Mouse (Mus musculus) lung, embryonic 16.5 days (tissue): ENCODE data around the gene Dnhd1. TPM values are rescaled to one million over a fixed set of nuclear protein-coding genes. Genes with fewer than 3 reads are reported as not detected.

Experiments
- ATAC-seq: fragments of 200-750 bp; cut with Nextera tagmentation; 2 replicates; pipeline ENCODE4 v1.8.0; 2017; ENCODE audit warnings: low read depth, mild to moderate bottlenecking, moderate library complexity
- H3K27ac ChIP-seq: fragments of 300-500 bp; sonication (generic); 2 replicates; pipeline ENCODE4 v1.5.1; 2014; ENCODE audit warnings: mild to moderate bottlenecking, control low read depth, low read length
- H3K27me3 ChIP-seq: fragments of 300-500 bp; sonication (generic); 2 replicates; pipeline ENCODE4 v1.6.1; 2014; ENCODE audit warnings: low read depth, low read length, mixed read lengths; ENCODE audit not compliant: control insufficient read depth, insufficient read depth
- H3K36me3 ChIP-seq: fragments of 300-500 bp; sonication (generic); 2 replicates; pipeline ENCODE4 v1.6.1; 2014; ENCODE audit warnings: low read length; ENCODE audit not compliant: control insufficient read depth, insufficient read depth
- H3K4me1 ChIP-seq: fragments of 300-500 bp; sonication (generic); replicated peaks from 2 replicates; pipeline ENCODE4 v1.6.1; 2014; ENCODE audit warnings: low read length, mixed read lengths; ENCODE audit not compliant: control insufficient read depth, insufficient read depth
- H3K4me2 ChIP-seq: fragments of 300-500 bp; sonication (generic); 2 replicates; pipeline ENCODE4 v1.6.1; 2014; ENCODE audit warnings: low read depth, low read length, control low read depth
- H3K4me3 ChIP-seq: fragments of 300-500 bp; sonication (generic); 2 replicates; pipeline ENCODE4 v1.5.1; 2014; ENCODE audit warnings: mild to moderate bottlenecking, low read length, control low read depth
- H3K9ac ChIP-seq: fragments of 300-500 bp; sonication (generic); 2 replicates; pipeline ENCODE4 v1.6.1; 2014; ENCODE audit warnings: low read length, control low read depth
- H3K9me3 ChIP-seq: fragments of 300-500 bp; sonication (generic); 2 replicates; pipeline ENCODE4 v1.6.1; 2016; ENCODE audit warnings: low read length; ENCODE audit not compliant: control insufficient read depth
- WGBS: fragments of 180-500 bp; shearing (Covaris S2); extraction: QIAGEN DNeasy Blood & Tissue Kit; methylation state at CpG from one replicate; pipeline ENCODE4 v1.1.7; 2014; 5-methylcytosine and 5-hydroxymethylcytosine counted together
- polyA plus RNA-seq: library from polyadenylated mRNA; unstranded; fragments of >200 nt; fragmentation: Nextera tagmentation; extraction: Ambion mirVana; gene quantifications from 2 replicates; pipeline ENCODE4 v1.2.1, GENCODE M21; 2015

Dnhd1 gene
- polyA plus RNA-seq, 1 experiment from 2014 or later: 0.55 TPM

GRCm38 (mm10) chr7:105762517-105763270 is 112.1 kb downstream of the Dnhd1 start:
- Histone ChIP-seq H3K36me3 (peaks cover 47% of the 10 kb centered on the region), H3K4me2 (peak overlapping the region; percentile 40), H3K4me1 (peaks cover 4% of the 10 kb centered on the region; the same call in 1 of the 2 replicates), H3K27me3 (no peaks in the 10 kb centered on the region), H3K4me3 (peak overlapping the region; percentile 16; the same call in 1 of the 2 replicates), H3K9ac (no peak overlapping the region), H3K27ac (no peak overlapping the region), H3K9me3 (no peaks in the 10 kb centered on the region)
- ATAC-seq: peak; percentile 18; the same call in 1 of the 2 replicates
- 55% methylated on average over 55 of the region's 55 CpGs for whole genome bisulfite sequencing

GRCm38 (mm10) chr7:105764331-105764730 is 113.7 kb downstream of the Dnhd1 start:
- no peak overlapping the region for H3K9ac ChIP-seq
- WGBS: 91% methylated on average over 11 of the region's 11 CpGs
- no peak overlapping the region for H3K27ac ChIP-seq
- peaks cover 42% of the 10 kb centered on the region for H3K36me3 ChIP-seq
- no peaks in the 10 kb centered on the region for H3K27me3 ChIP-seq
- H3K4me3 ChIP-seq: no peak overlapping the region
- no peak for ATAC-seq
- H3K9me3 ChIP-seq: no peaks in the 10 kb centered on the region
- H3K4me2 ChIP-seq: no peak overlapping the region
- H3K4me1 ChIP-seq: peaks cover 6% of the 10 kb centered on the region; the same call in 1 of the 2 replicates

GRCm38 (mm10) chr7:105767729-105768165 is 117.1 kb downstream of the Dnhd1 start:
- peak; percentile 61 for ATAC-seq
- no peaks in the 10 kb centered on the region for H3K9me3 ChIP-seq
- peaks cover 41% of the 10 kb centered on the region for H3K36me3 ChIP-seq
- 13% methylated on average over 6 of the region's 6 CpGs for WGBS
- H3K4me1 ChIP-seq: peaks cover 8% of the 10 kb centered on the region; the same call in 1 of the 2 replicates
- no peak overlapping the region for H3K4me2 ChIP-seq
- H3K4me3 ChIP-seq: no peak overlapping the region
- H3K9ac ChIP-seq: peak overlapping the region; percentile 30; the same call in 1 of the 2 replicates
- H3K27ac ChIP-seq: peak overlapping the region; percentile 50
- no peaks in the 10 kb centered on the region for H3K27me3 ChIP-seq

- ATAC-seq: no peak
- Histone ChIP-seq H3K36me3 (peaks cover 27% of the 10 kb centered on the region), H3K9me3 (no peaks in the 10 kb centered on the region), H3K4me2 (no peak overlapping the region), H3K27ac (no peak overlapping the region), H3K9ac (no peak overlapping the region), H3K27me3 (no peaks in the 10 kb centered on the region), H3K4me3 (no peak overlapping the region), H3K4me1 (peaks cover 24% of the 10 kb centered on the region)
- 80% methylated on average over 3 of the region's 3 CpGs for WGBS
Observed at GRCm38 (mm10) chr7:105769959-105770358, 119.3 kb downstream of the Dnhd1 start.

Other genes with a start within 250 kb of the Dnhd1 start
- not detected in 2 replicates for gene Cnga4, start 246.3 kb upstream of the Dnhd1 start, polyA plus RNA-seq
- gene Cckbr, start 225.1 kb upstream of the Dnhd1 start, polyA plus RNA-seq: 0.26 and 0.60 TPM in 2 replicates
- gene Cavin3, start 168.5 kb upstream of the Dnhd1 start, polyA plus RNA-seq: 90.2 and 97.1 TPM in 2 replicates
- gene Smpd1, start 96.5 kb upstream of the Dnhd1 start, polyA plus RNA-seq: 47.8 and 50.3 TPM in 2 replicates
- gene Apbb1, start 69.2 kb upstream of the Dnhd1 start, polyA plus RNA-seq: 46.3 and 48.0 TPM in 2 replicates
- 1.0 and 4.6 TPM in 2 replicates for gene Hpx, start 50.7 kb upstream of the Dnhd1 start, polyA plus RNA-seq
- 61.8 and 67.0 TPM in 2 replicates for gene Trim3, start 17.3 kb upstream of the Dnhd1 start, polyA plus RNA-seq
- gene Timm10b, start 10.8 kb upstream of the Dnhd1 start, polyA plus RNA-seq: 181 and 208 TPM in 2 replicates
- 78.0 and 81.5 TPM in 2 replicates for gene Arfip2, start 10.4 kb upstream of the Dnhd1 start, polyA plus RNA-seq
- gene Gm45799, start 10.3 kb upstream of the Dnhd1 start, polyA plus RNA-seq: 24.9 and 35.7 TPM in 2 replicates
- gene Ilk, start 85.8 kb downstream of the Dnhd1 start, polyA plus RNA-seq: 413 and 414 TPM in 2 replicates
- 31.1 and 41.7 TPM in 2 replicates for gene Rrp8, start 86.6 kb downstream of the Dnhd1 start, polyA plus RNA-seq
- 101 and 105 TPM in 2 replicates for gene Taf10, start 93.5 kb downstream of the Dnhd1 start, polyA plus RNA-seq
- 96.4 and 102 TPM in 2 replicates for gene Tpp1, start 101.4 kb downstream of the Dnhd1 start, polyA plus RNA-seq
- 7.1 and 7.2 TPM in 2 replicates for gene Dchs1, start 136.8 kb downstream of the Dnhd1 start, polyA plus RNA-seq
- gene Mrpl17, start 160.3 kb downstream of the Dnhd1 start, polyA plus RNA-seq: 344 and 345 TPM in 2 replicates